Mouse (Mus musculus) mature B cell (primary cell): Measurements from ENCODE around the gene Dio1.

Experiments
- in situ Hi-C: fragments of 300-500 bp; cut with MboI; formaldehyde crosslinking; loops from 2 replicates; pipeline ENCODE4 v1.14.3; 2019

Gene Dio1

GRCm38 (mm10) chr4:107306966-107307365 lies at the start of gene Dio1:
Dio1 (minus strand) TSS chr4:107307169.
- in situ Hi-C loops = no loop called here

- in situ Hi-C loops = no loop called here
Observed at GRCm38 (mm10) chr4:107354543-107354942, 47.6 kb upstream of the Dio1 start.

- in situ Hi-C loops = no loop called here
Observed at GRCm38 (mm10) chr4:107354126-107354525, 47.2 kb upstream of the Dio1 start.

- in situ Hi-C loops = no loop called here
Observed at GRCm38 (mm10) chr4:107353612-107354011, 46.6 kb upstream of the Dio1 start.

GRCm38 (mm10) chr4:107351368-107351767 lies 44.4 kb upstream of the Dio1 start:
- in situ Hi-C loops = no loop called here

- in situ Hi-C loops = loop anchor here (10.0 kb wide), 1 partner anchor 105 kb away; no protein-coding TSS in a partner anchor
Observed at GRCm38 (mm10) chr4:107349311-107350008, 42.5 kb upstream of the Dio1 start.

- in situ Hi-C loops = loop anchor here (10.0 kb wide), 1 partner anchor 104 kb away; no protein-coding TSS in a partner anchor
Observed at GRCm38 (mm10) chr4:107348529-107349310, 41.8 kb upstream of the Dio1 start.

- in situ Hi-C loops = loop anchor here (10.0 kb wide), 1 partner anchor 102 kb away; no protein-coding TSS in a partner anchor
Observed at GRCm38 (mm10) chr4:107347221-107347620, 40.3 kb upstream of the Dio1 start.

GRCm38 (mm10) chr4:107344612-107345011 lies 37.6 kb upstream of the Dio1 start:
- in situ Hi-C loops = loop anchor here (10.0 kb wide), 1 partner anchor 100 kb away; no protein-coding TSS in a partner anchor

- in situ Hi-C loops = loop anchor here (10.0 kb wide), 1 partner anchor 97 kb away; no protein-coding TSS in a partner anchor
Observed at GRCm38 (mm10) chr4:107341354-107341753, 34.4 kb upstream of the Dio1 start.

GRCm38 (mm10) chr4:107337455-107337854 lies 30.5 kb upstream of the Dio1 start:
- in situ Hi-C loops = no loop called here

- in situ Hi-C loops = no loop called here
Observed at GRCm38 (mm10) chr4:107336356-107336755, 29.4 kb upstream of the Dio1 start.

GRCm38 (mm10) chr4:107333514-107333913 lies 26.5 kb upstream of the Dio1 start:
- in situ Hi-C loops = no loop called here

GRCm38 (mm10) chr4:107328530-107328929 lies 21.6 kb upstream of the Dio1 start:
- in situ Hi-C loops = no loop called here

GRCm38 (mm10) chr4:107323113-107323512 lies 16.1 kb upstream of the Dio1 start:
- in situ Hi-C loops = no loop called here

GRCm38 (mm10) chr4:107321041-107321440 lies 14.1 kb upstream of the Dio1 start:
- in situ Hi-C loops = no loop called here

- in situ Hi-C loops = no loop called here
Observed at GRCm38 (mm10) chr4:107318646-107319045, 11.7 kb upstream of the Dio1 start.

GRCm38 (mm10) chr4:107314479-107314805 lies 7.5 kb upstream of the Dio1 start:
- in situ Hi-C loops = no loop called here

GRCm38 (mm10) chr4:107313690-107314478 lies 6.9 kb upstream of the Dio1 start, which contains the start of gene Yipf1:
Yipf1 (plus strand) TSS chr4:107314363.
- in situ Hi-C loops = no loop called here

GRCm38 (mm10) chr4:107303531-107303930 lies 3.4 kb downstream of the Dio1 start:
- in situ Hi-C loops = no loop called here

GRCm38 (mm10) chr4:107302832-107303231 lies 4.1 kb downstream of the Dio1 start:
- in situ Hi-C loops = no loop called here

GRCm38 (mm10) chr4:107302221-107302620 lies 4.7 kb downstream of the Dio1 start:
- in situ Hi-C loops = no loop called here
